Mouse (Mus musculus) CD4-positive helper T cell, adult 2 months (primary cell): ENCODE results near the gene Phf2.

ENCODE experiments used
- DNase-seq: peaks from one replicate; pipeline ENCODE4 v3.0.0-alpha.2; 2012; ENCODE audit warnings: low read depth, missing footprints, low spot score

The Phf2 gene

GRCm38 (mm10) chr13:48858054-48858453, 12.9 kb downstream of the Phf2 start:
- DNase-seq = no peak

DNA sequence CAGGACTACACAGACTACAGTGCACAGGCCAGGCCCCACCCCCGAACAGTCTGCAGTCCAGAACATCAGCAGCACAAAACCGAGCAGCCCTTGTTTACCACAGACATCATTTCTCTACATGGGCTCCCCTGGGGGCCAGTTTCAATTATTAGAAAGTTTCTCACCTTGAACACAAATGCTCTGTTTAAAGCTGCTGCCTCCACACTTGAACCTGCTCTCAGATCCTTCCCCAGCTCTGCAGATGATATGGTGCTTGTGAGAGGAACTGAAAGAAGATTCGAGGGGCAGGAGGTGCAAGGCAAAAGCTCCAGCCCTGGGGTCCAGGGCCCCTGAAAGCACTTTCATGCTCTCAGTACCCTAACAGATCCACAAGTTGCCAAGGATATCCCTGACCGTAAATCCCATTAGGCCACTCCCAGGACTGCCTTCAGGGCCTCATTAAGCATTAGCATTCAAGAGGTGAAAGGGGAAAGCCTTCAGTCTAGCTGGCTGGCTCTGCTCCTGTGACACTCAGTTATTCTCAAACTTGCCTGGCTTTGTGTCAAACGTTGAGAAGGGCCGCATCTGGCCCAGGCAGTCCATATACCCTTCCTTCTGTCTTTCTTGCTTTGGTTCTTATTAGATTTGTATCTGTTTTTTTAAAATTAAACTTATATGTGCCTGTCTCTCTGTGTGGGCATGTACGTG, 13.5 kb downstream of the Phf2 start:
- no peak for DNase-seq

- DNase-seq = no peak
These were observed 17.0 kb downstream of the Phf2 start for GRCm38 (mm10) chr13:48853947-48854346.

DNA sequence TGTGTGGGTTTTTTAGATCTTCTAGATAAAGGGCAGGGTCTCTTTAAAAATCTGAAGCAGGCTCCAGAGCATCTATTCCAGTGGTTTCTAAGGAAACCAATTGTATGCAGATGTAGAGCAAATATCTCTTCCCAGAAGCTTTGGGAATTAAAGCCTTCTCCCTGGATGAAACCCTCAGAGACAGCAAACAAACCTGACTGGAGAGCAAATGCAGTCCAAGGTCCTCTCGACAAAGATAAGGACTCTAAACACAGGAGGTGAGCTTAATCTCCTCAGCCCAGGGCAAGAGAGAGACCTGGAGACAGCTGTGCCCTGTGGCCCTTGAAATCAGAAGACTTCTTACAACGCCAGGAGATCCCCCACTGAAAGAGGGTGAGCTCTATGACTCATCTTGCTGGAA, 17.4 kb downstream of the Phf2 start:
- DNase-seq = no peak

DNA sequence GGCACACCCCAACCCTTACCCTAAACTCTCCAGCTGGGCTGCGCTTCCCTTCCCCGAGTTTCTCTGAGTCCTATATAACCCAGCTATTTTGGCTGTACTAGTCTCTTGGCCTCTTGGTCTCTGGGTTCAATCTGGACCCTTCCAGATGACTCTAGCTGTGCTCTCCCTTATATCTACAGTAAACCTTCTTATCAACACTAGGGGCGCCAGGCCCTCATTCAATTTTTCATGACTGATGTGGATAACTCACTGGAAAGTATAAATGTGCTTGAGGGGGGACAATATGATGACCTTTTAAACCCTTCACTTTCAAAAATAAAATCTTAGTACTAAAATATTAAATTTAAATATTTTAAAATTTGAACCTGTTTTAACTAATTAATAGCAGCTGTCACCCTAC, 18.1 kb downstream of the Phf2 start:
- peak; percentile 39 for DNase-seq

GRCm38 (mm10) chr13:48851719-48852118, 19.2 kb downstream of the Phf2 start:
- no peak for DNase-seq

GRCm38 (mm10) chr13:48850771-48851170, 20.1 kb downstream of the Phf2 start:
- DNase-seq = no peak

GRCm38 (mm10) chr13:48850326-48850725, 20.6 kb downstream of the Phf2 start:
- no peak for DNase-seq

DNA sequence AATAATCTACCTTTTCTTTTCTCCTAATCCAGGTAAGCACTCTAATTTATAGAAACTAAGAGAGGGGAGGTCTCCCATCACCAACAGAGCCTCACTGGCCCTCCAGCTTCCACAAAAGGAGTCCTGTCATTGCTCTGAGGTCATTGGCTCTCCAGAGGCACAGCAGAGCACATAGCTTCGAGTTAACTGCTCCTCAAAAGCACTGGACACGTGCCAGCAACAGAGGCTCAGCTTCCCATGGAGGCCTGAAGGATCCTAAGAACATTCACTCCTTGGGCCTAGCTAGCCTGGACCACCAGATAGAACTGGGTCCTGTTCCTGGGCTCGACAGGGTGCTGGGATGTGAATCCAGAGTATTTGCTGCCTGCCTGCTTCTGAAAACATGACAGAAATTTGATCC, 21.8 kb downstream of the Phf2 start:
- DNase-seq = no peak

DNA sequence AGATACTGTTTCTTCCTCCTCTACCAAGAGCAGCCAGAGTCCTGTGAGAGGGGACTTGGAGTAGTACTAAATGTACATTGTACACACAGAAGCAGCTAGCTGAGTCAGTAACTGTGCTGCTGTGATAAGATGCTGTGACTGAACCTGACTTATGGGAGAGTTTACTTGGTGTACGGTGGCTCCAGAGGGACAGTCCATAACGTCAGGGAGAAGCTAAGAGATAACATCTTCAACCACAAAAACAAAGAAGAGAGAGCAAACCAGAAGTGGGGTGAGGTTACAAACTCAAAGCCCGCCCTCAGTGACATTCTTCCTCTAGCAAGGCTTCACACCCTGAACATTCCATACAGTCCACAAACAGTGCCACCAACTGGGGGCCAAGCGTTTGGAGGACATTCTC, 25.6 kb downstream of the Phf2 start:
- DNase-seq = peak; percentile 71

- peak; percentile 40 for DNase-seq
These were observed 27.4 kb downstream of the Phf2 start for GRCm38 (mm10) chr13:48843530-48843929.

GRCm38 (mm10) chr13:48841905-48842592, 28.9 kb downstream of the Phf2 start:
- DNase-seq = peak; percentile 21

- DNase-seq = no peak
These were observed 32.6 kb downstream of the Phf2 start for GRCm38 (mm10) chr13:48838284-48838683.

DNA sequence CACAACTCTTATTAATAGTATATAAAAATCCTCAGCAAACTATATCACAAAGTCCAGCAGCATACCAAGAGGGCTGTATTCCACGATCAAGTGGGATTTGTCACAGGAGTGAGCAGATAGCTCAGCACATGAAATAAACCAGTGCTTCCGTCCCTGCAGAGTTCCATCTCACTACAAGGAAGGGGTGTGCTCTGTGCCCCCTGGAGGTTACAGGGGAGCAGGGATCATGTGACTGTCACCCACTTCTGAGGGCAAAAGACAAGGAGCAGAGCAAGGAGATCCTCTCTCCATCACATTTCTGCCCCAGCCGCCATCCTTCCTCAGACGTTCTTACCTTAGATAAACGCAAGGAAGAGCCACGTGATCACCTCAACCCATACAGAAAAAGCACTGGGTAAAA, 33.4 kb downstream of the Phf2 start:
- no peak for DNase-seq

- no peak for DNase-seq
These were observed 40.2 kb downstream of the Phf2 start for GRCm38 (mm10) chr13:48830528-48831250.

DNA sequence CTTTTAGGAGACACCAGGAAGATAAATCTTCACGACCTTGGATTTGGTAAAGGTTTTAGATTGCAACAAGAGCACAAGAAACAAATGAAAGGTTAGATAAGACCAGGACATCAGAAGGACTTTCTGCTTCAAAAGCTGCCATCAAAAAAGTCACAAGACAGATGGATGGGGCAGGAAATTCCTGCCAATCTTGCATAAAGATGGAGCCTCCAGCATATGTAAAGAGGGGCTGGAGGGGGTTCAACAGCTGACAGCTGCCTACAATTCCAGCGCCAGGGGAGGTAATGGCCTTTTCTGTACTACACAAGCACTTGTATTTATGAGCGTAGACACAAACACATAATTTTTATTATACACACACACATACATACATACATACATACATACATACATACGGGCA, 41.1 kb downstream of the Phf2 start:
- DNase-seq = no peak

- DNase-seq = no peak
These were observed 48.0 kb downstream of the Phf2 start for GRCm38 (mm10) chr13:48822871-48823270.

DNA sequence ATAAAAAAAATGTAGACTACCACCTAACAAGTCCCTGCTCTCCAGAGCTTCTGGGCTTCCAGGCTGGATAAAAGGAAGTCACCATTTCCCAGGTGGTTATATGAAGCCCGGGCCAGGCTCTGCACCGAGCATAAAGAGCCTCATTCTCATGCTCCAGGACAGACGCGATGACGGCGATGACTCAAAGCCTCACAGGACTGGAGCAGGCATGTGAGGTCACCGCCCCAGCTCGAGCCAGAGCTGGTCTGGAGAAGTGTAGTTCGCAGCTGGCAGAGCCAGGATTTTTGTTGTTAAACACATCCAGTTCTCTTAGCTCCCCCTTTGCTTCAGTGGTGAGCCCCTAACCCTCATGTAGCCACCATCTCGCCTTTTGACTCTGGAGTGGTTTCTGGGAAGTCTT, 48.6 kb downstream of the Phf2 start:
- DNase-seq = no peak

GRCm38 (mm10) chr13:48819131-48819530, 51.8 kb downstream of the Phf2 start:
- no peak for DNase-seq

DNA sequence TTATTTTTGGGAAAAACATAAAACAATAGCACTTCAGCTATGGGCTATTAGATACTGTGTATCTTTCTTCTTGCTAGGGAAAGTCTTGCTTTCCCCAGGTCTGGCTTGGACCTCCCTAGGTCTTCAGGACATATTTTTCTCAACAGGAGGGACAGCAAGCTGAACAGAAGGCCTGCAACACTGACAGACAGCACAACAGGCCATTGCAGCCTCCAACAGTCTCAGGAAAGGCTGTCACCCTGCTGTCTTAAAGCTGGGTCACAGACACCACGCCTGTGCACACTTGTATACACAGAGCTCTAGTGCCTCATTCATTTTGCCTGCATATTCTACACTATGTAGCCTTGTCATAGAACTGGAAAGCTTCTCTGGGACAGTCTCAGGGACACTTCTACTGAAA, 56.5 kb downstream of the Phf2 start:
- no peak for DNase-seq

DNA sequence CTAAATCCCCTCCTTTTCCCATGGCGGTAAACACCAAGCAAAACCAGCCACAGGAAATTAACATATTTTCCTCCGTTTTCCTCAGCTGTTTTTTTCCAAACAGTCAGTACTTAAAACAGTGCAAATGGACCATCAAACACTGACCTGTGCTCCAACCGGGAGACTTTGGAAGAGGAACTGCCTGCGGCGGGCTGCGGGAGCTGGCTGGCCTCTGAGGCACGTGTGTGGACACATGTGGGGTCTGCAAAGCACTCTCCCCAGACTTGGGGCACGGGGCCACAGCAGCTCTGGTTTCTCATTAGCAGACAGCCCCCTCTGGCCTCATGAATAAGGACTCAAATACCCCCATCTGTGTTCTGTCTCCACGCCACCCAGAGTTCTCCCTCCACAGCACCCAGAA, 59.9 kb downstream of the Phf2 start:
- DNase-seq = no peak

- DNase-seq = no peak
These were observed 60.6 kb downstream of the Phf2 start for GRCm38 (mm10) chr13:48810274-48810823.
